Mouse (Mus musculus): ENCODE results near the gene Ier2.

- no peak for TF ChIP-seq POLR2A (IDR thresholded peaks at IDR 0.05; ENCODE audit: insufficient read depth, low read depth, low read length)
- TF ChIP-seq CTCF (IDR thresholded peaks at IDR 0.05; ENCODE audit: insufficient read depth, low read depth, low read length): no peak
Observed at GRCm38 (mm10) chr8:84657680-84658079, 5.0 kb downstream of the Ier2 start.
